Mouse (Mus musculus): Measurements from ENCODE around the gene Dennd1a. TPM values are rescaled to one million over a fixed set of nuclear protein-coding genes. Genes with fewer than 3 reads are reported as not detected.
"Not testable (repeated sequence)": the region's sequence is repeated elsewhere in the genome, so short reads cannot be mapped to it uniquely, and the experiment has no call there.

The Dennd1a gene
- polyA plus RNA-seq, 1 experiment from 2014 or later = 8.6 TPM

GRCm38 (mm10) chr2:37939997-37940396, 347.2 kb downstream of the Dennd1a start:
- Histone ChIP-seq H3K9ac (replicated peaks; ENCODE audit: low read length) (no peak overlapping the region), H3K27ac (replicated peaks; ENCODE audit: low read depth, low read length) (no peak overlapping the region), H3K9me3 (replicated peaks; ENCODE audit: control insufficient read depth, low read length) (no peaks in the 10 kb centered on the region), H3K36me3 (replicated peaks; ENCODE audit: control insufficient read depth, insufficient read depth, low read depth, low read length) (no peaks in the 10 kb centered on the region), H3K4me1 (ENCODE audit: control insufficient read depth, insufficient read depth, low read length) (no peaks in the 10 kb centered on the region), H3K4me2 (ENCODE audit: low read depth, low read length) (no peak overlapping the region), H3K4me3 (ENCODE audit: low read depth, low read length) (no peak overlapping the region), H3K27me3 (ENCODE audit: control insufficient read depth, insufficient read depth, low read length) (no peaks in the 10 kb centered on the region)
- DNase-seq (ENCODE audit: low spot score) (no peak), ATAC-seq (replicated peaks; ENCODE audit: insufficient number of reproducible peaks, low FRiP score, low TSS enrichment, low read depth) (no peak)
- 44% methylated on average over 1 of the region's 1 CpGs for WGBS

GRCm38 (mm10) chr2:37936922-37937321, 350.3 kb downstream of the Dennd1a start:
- H3K9me3 ChIP-seq (replicated peaks; ENCODE audit: control insufficient read depth, low read length) = not testable (repeated sequence)
- 93% methylated on average over 4 of the region's 4 CpGs for WGBS

DNA sequence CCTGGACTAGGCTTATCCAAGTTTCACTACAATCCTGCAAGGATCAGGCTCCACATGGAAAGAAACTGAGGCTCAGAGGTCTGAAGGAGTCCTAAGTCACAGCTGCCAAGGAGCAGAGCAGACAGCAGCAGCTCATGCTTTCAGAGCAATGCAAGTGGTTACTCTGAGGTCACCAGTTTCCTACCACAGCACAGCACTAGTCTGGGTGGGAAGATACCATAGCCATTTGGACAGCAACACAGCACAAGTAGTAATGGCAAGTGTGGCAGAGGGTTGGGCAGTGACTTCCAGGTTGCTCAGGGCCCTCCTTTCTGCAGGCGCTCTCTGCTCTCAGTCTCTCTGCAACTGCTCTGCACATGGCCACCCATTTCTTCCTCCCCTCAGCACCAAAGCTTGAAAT, 354.9 kb downstream of the Dennd1a start:
- Histone ChIP-seq H3K4me1 (ENCODE audit: control insufficient read depth, insufficient read depth, low read length) (no peaks in the 10 kb centered on the region), H3K27me3 (ENCODE audit: control insufficient read depth, insufficient read depth, low read length) (no peaks in the 10 kb centered on the region), H3K4me2 (ENCODE audit: low read depth, low read length) (no peak overlapping the region), H3K9me3 (replicated peaks; ENCODE audit: control insufficient read depth, low read length) (no peaks in the 10 kb centered on the region), H3K36me3 (replicated peaks; ENCODE audit: control insufficient read depth, insufficient read depth, low read depth, low read length) (no peaks in the 10 kb centered on the region), H3K4me3 (ENCODE audit: low read depth, low read length) (no peak overlapping the region), H3K27ac (replicated peaks; ENCODE audit: low read depth, low read length) (no peak overlapping the region), H3K9ac (replicated peaks; ENCODE audit: low read length) (no peak overlapping the region)
- DNase-seq (ENCODE audit: low spot score) = no peak
- no peak for ATAC-seq (replicated peaks; ENCODE audit: insufficient number of reproducible peaks, low FRiP score, low TSS enrichment, low read depth)
- 93% methylated on average over 1 of the region's 1 CpGs for WGBS

More at GRCm38 (mm10) chr2:37936922-37937321, 350.3 kb downstream of the Dennd1a start:
- not testable (repeated sequence) for H3K4me1 ChIP-seq (ENCODE audit: control insufficient read depth, insufficient read depth, low read length); H3K27ac ChIP-seq (replicated peaks; ENCODE audit: low read depth, low read length); H3K4me3 ChIP-seq (ENCODE audit: low read depth, low read length); H3K36me3 ChIP-seq (replicated peaks; ENCODE audit: control insufficient read depth, insufficient read depth, low read depth, low read length); H3K4me2 ChIP-seq (ENCODE audit: low read depth, low read length); ATAC-seq (replicated peaks; ENCODE audit: insufficient number of reproducible peaks, low FRiP score, low TSS enrichment, low read depth); H3K9ac ChIP-seq (replicated peaks; ENCODE audit: low read length); H3K27me3 ChIP-seq (ENCODE audit: control insufficient read depth, insufficient read depth, low read length); DNase-seq (ENCODE audit: low spot score)

DNA sequence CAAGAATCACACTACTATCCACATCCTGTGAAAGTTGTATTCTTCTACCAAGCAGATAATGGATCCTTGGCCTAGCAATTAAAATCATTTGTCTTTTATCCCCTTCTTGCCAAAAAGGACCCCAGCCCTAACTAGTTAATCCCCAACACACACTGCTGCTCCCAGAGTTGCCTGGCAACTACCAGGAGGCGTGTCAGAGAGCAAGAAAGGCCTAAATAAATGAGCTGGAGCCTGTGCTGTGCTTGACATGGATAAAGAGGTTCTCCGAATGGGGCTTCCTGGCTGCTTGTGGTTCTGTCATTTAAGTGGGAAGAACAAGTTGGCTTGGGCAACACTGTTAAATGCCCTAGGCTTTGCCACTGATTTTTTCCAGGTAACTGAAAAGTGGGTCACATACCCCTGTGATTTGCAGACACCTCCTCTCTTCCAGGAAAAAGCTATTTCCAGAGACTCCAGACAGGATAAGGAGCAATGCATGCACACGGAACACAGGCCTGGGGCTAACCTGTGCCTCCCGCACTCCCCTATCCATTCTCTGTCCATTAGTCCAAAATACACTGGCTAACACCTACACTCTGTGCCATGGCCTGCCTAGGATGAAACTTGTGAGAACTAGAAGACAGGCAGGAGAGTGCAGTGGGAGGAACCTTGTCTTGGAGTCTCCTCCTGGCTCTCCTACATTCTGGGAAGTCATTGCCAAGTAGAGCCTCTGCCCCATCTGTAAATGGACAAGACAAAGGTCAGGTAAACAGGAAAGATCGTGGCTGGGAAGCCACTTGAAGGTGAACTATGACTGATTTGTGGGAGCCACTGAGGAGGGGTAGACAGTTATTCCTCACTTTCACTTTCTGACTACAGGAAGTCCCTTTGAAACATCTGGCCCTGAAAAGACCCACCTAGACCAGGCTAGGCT, 355.9 kb downstream of the Dennd1a start:
- Histone ChIP-seq H3K4me2 (ENCODE audit: low read depth, low read length) (no peak overlapping the region), H3K36me3 (replicated peaks; ENCODE audit: control insufficient read depth, insufficient read depth, low read depth, low read length) (no peaks in the 10 kb centered on the region), H3K9me3 (replicated peaks; ENCODE audit: control insufficient read depth, low read length) (no peaks in the 10 kb centered on the region), H3K4me1 (ENCODE audit: control insufficient read depth, insufficient read depth, low read length) (no peaks in the 10 kb centered on the region), H3K27ac (replicated peaks; ENCODE audit: low read depth, low read length) (no peak overlapping the region), H3K27me3 (ENCODE audit: control insufficient read depth, insufficient read depth, low read length) (no peaks in the 10 kb centered on the region), H3K9ac (replicated peaks; ENCODE audit: low read length) (no peak overlapping the region), H3K4me3 (ENCODE audit: low read depth, low read length) (no peak overlapping the region)
- 56% methylated on average over 5 of the region's 5 CpGs for WGBS
- ATAC-seq (replicated peaks; ENCODE audit: insufficient number of reproducible peaks, low FRiP score, low TSS enrichment, low read depth) = no peak
- DNase-seq (ENCODE audit: low spot score) = peak; percentile 56

- Histone ChIP-seq H3K9ac (replicated peaks; ENCODE audit: low read length) (no peak overlapping the region), H3K27ac (replicated peaks; ENCODE audit: low read depth, low read length) (no peak overlapping the region), H3K27me3 (ENCODE audit: control insufficient read depth, insufficient read depth, low read length) (no peaks in the 10 kb centered on the region), H3K4me2 (ENCODE audit: low read depth, low read length) (no peak overlapping the region), H3K9me3 (replicated peaks; ENCODE audit: control insufficient read depth, low read length) (no peaks in the 10 kb centered on the region), H3K4me3 (ENCODE audit: low read depth, low read length) (no peak overlapping the region), H3K4me1 (ENCODE audit: control insufficient read depth, insufficient read depth, low read length) (no peaks in the 10 kb centered on the region), H3K36me3 (replicated peaks; ENCODE audit: control insufficient read depth, insufficient read depth, low read depth, low read length) (no peaks in the 10 kb centered on the region)
- 64% methylated on average over 5 of the region's 5 CpGs for WGBS
- DNase-seq (ENCODE audit: low spot score) = no peak
- ATAC-seq (replicated peaks; ENCODE audit: insufficient number of reproducible peaks, low FRiP score, low TSS enrichment, low read depth) = no peak
Measured at GRCm38 (mm10) chr2:37926133-37926503, 361.1 kb downstream of the Dennd1a start.

GRCm38 (mm10) chr2:37925413-37926132, 361.6 kb downstream of the Dennd1a start:
- Histone ChIP-seq H3K4me2 (ENCODE audit: low read depth, low read length) (no peak overlapping the region), H3K36me3 (replicated peaks; ENCODE audit: control insufficient read depth, insufficient read depth, low read depth, low read length) (no peaks in the 10 kb centered on the region), H3K27ac (replicated peaks; ENCODE audit: low read depth, low read length) (no peak overlapping the region), H3K27me3 (ENCODE audit: control insufficient read depth, insufficient read depth, low read length) (no peaks in the 10 kb centered on the region), H3K4me1 (ENCODE audit: control insufficient read depth, insufficient read depth, low read length) (no peaks in the 10 kb centered on the region), H3K4me3 (ENCODE audit: low read depth, low read length) (no peak overlapping the region), H3K9ac (replicated peaks; ENCODE audit: low read length) (no peak overlapping the region), H3K9me3 (replicated peaks; ENCODE audit: control insufficient read depth, low read length) (no peaks in the 10 kb centered on the region)
- peak; percentile 75 for DNase-seq (ENCODE audit: low spot score)
- no peak for ATAC-seq (replicated peaks; ENCODE audit: insufficient number of reproducible peaks, low FRiP score, low TSS enrichment, low read depth)
- 25% methylated on average over 6 of the region's 6 CpGs for WGBS

DNA sequence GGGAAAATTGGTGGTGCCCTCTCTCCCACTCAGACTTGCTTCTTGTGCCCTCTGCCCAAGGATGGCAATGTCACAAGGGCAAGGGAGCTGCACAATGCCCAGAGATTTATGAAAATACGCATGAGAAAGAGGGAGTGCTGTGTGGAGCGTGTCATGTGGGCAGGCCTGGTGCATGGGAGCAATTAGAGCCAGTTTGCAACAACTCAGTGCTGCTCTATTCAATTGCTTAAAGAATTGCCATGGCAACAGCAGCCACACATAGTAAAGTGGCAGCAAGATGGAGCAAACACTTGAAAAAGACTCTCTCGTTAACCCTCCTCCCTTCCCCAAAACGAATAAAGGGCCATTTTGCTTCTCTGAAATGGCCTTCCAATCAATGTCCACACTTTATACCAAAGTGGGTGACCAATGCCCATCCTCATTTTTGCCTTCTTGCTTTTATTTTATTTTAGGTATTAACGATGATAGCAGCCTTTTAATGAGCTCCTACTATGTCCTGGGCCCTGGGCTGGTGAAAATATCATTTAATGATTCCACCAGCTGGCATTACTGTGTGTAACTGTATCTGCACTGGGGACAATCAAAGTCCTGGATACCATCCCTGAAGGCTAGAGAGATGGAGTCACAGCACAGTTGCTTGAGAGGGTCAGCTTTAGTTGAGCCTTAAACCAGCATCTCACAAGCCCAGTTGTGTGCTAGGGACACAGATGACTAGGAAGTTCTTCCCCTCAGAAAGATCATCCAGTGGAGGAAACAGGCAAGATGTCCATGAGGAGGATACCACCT, 378.3 kb downstream of the Dennd1a start:
- 56% methylated on average over 5 of the region's 5 CpGs for WGBS
- no peak overlapping the region for H3K27ac ChIP-seq (replicated peaks; ENCODE audit: low read depth, low read length)
- no peak overlapping the region for H3K4me3 ChIP-seq (ENCODE audit: low read depth, low read length)
- H3K9me3 ChIP-seq (replicated peaks; ENCODE audit: control insufficient read depth, low read length) = no peaks in the 10 kb centered on the region
- no peak overlapping the region for H3K9ac ChIP-seq (replicated peaks; ENCODE audit: low read length)
- H3K4me1 ChIP-seq (ENCODE audit: control insufficient read depth, insufficient read depth, low read length) = no peaks in the 10 kb centered on the region
- H3K27me3 ChIP-seq (ENCODE audit: control insufficient read depth, insufficient read depth, low read length) = no peaks in the 10 kb centered on the region
- DNase-seq (ENCODE audit: low spot score) (peak; percentile 54), ATAC-seq (replicated peaks; ENCODE audit: insufficient number of reproducible peaks, low FRiP score, low TSS enrichment, low read depth) (no peak; the same call in 1 of the 2 replicates)
- H3K36me3 ChIP-seq (replicated peaks; ENCODE audit: control insufficient read depth, insufficient read depth, low read depth, low read length) = no peaks in the 10 kb centered on the region
- H3K4me2 ChIP-seq (ENCODE audit: low read depth, low read length) = no peak overlapping the region

All from embryonic facial prominence, embryonic 11.5 days (tissue).